Mouse (Mus musculus) erythroblast, embryonic 14.5 days (primary cell): ENCODE measurements around the gene Nr1d2.

Source experiments
- GATA1 ChIP-seq: IDR thresholded peaks from 2 replicates; pipeline ENCODE4 v1.6.1; 2012; ENCODE audit warnings: low read length, inconsistent platforms, mixed read lengths
- TAL1 ChIP-seq: IDR thresholded peaks from 3 replicates; pipeline ENCODE4 v1.6.1; 2012; ENCODE audit warnings: low read length, inconsistent platforms, mixed read lengths

DNA sequence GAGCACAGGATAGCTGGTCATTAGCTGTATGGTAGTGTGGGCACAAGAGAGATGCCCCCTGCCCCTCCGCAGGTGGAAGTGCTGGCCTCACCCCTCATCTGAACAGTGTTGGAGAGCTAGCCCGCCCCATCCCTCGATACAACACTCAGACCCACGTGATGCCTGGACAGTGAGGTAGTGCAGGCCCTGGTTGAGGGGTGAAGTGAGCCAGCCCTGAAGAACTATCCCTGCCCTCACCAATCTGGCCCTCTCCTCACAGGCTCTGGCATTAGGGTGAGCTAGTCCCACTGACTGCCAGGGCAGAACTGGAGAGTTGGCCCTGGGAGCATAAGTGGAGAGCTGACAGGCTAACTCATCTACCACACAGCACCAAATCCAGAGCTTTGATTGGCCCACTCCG, 37.5 kb downstream of the Nr1d2 start:
- TF ChIP-seq GATA1 (no peak), TAL1 (no peak)
